Mouse (Mus musculus): Measurements from ENCODE around the gene Slc35a5. TPM values are rescaled to one million over a fixed set of nuclear protein-coding genes. Genes with fewer than 3 reads are reported as not detected.

Slc35a5 gene
- total and polyA plus RNA-seq, 3 experiments, result 3.9 to 5.2 TPM; not detected in 1

DNA sequence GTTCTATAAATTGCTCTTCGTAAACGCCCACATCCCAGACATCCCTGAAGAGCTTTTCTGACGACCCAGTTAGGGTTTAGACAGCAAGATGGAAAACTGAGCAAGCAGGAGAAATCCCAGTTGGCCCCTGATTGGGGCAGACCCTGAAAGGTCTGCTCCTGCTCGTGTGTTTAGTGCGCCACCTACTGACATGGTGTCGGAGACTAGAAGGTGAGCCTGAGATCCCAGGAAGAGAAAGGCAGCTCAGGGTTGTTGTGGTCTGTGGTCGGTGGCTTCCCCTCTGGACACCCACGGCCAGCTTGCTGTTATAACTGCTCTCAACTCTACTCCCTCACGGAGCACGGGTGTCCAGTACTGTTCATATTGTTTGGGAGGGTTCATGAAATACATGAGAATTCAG lies 68.5 kb downstream of the Slc35a5 start:
- Histone ChIP-seq H3K9me3 (replicated peaks; ENCODE audit: insufficient read depth, low read length) (no peaks in the 10 kb centered on the region), H3K36me3 (ENCODE audit: control insufficient read depth in 1 of 2, insufficient read depth in 2 of 2, low read length in 2 of 2) (no peaks in the 10 kb centered on the region), H3K27me3 (ENCODE audit: control insufficient read depth in 1 of 2, insufficient read depth in 2 of 2, low read length in 2 of 2) (no peaks in the 10 kb centered on the region; a peak in 1 of 4 replicates), H3K4me1 (ENCODE audit: control insufficient read depth in 1 of 2, insufficient read depth in 2 of 2, low read length in 2 of 2) (no peaks in the 10 kb centered on the region), H3K27ac (ENCODE audit: control insufficient read depth, low read depth, low read length) (no peak overlapping the region), H3K79me2 (ENCODE audit: control insufficient read depth, insufficient read depth, low read length, poor library complexity) (no peaks in the 10 kb centered on the region), H3K4me3 (ENCODE audit: control insufficient read depth in 1 of 2, insufficient read depth in 1 of 2, low read depth in 2 of 2, low read length in 2 of 2) (peak overlapping the region; percentile 15 to 39), H3K9ac (ENCODE audit: control insufficient read depth, low read depth, low read length, poor library complexity, severe bottlenecking) (no peak overlapping the region)
- TF ChIP-seq ZNF384 (IDR thresholded peaks at IDR 0.05; ENCODE audit: low read depth, low read length) (no peak), CTCF (IDR thresholded peaks at IDR 0.05 in 2 of 3, conservative IDR thresholded peaks at IDR 0.05 in 1 of 3; ENCODE audit: control insufficient read depth in 1 of 3, insufficient read depth in 1 of 3, low read depth in 2 of 3, low read length in 3 of 3, poor library complexity in 1 of 3, severe bottlenecking in 1 of 3) (peak; percentile 79 to 92 (median 91)), JUND (IDR thresholded peaks at IDR 0.05; ENCODE audit: low read depth, low read length) (no peak), ZC3H11A (IDR thresholded peaks at IDR 0.05; ENCODE audit: low read depth, low read length) (peak; percentile 94), MYB (IDR thresholded peaks at IDR 0.05; ENCODE audit: low read depth, low read length) (no peak), ZMIZ1 (IDR thresholded peaks at IDR 0.05; ENCODE audit: low read depth, low read length) (no peak), CHD2 (IDR thresholded peaks at IDR 0.05; ENCODE audit: low read length) (no peak), EP300 (IDR thresholded peaks at IDR 0.05; ENCODE audit: low read depth in 1 of 2, low read length in 2 of 2) (no peak), POLR2A (IDR thresholded peaks at IDR 0.05; ENCODE audit: control insufficient read depth in 1 of 2, insufficient read depth in 1 of 2, low read depth in 1 of 2, low read length in 2 of 2, poor library complexity in 1 of 2) (no peak), POLR2AphosphoS5 (IDR thresholded peaks at IDR 0.05; ENCODE audit: borderline replicate concordance, low read depth, low read length) (no peak), UBTF (IDR thresholded peaks at IDR 0.05; ENCODE audit: borderline replicate concordance, insufficient read depth, low read depth, low read length) (no peak), MYC (IDR thresholded peaks at IDR 0.05; ENCODE audit: low read depth, low read length) (no peak), RAD21 (IDR thresholded peaks at IDR 0.05; ENCODE audit: low read depth, low read length) (peak; percentile 94), SMC3 (IDR thresholded peaks at IDR 0.05; ENCODE audit: low read depth, low read length) (peak; percentile 96)
- peak; percentile 75 for DNase-seq (ENCODE audit: low read depth, low spot score)

Other genes with a start within 250 kb of the Slc35a5 start
- 0.39 and 0.46 TPM in 2 replicates for gene Cd200r3, start 215.0 kb downstream of the Slc35a5 start, total RNA-seq (2012; rRNA removed)
- under 1 TPM in 1 of 2 experiments, not detected in 1; 0.46 TPM for gene Cd200r3, start 215.0 kb downstream of the Slc35a5 start, polyA plus RNA-seq (2012; ENCODE audit: insufficient read depth in 1 of 2, insufficient read length in 2 of 2, low read depth in 1 of 2, low replicate concordance in 2 of 2, missing spikeins in 1 of 2)
- not detected in 2 replicates for gene Ccdc80, start 65.3 kb downstream of the Slc35a5 start, total RNA-seq (2012; rRNA removed)
- not detected for gene Ccdc80, start 65.3 kb downstream of the Slc35a5 start, polyA plus RNA-seq (2012; ENCODE audit: insufficient read depth in 1 of 2, insufficient read length in 2 of 2, low read depth in 1 of 2, low replicate concordance in 2 of 2, missing spikeins in 1 of 2)
- gene Atg3, start 79 bp upstream of the Slc35a5 start, total RNA-seq (2012; rRNA removed), result 23.8 and 25.8 TPM in 2 replicates
- gene Atg3, start 79 bp upstream of the Slc35a5 start, polyA plus RNA-seq (2012; ENCODE audit: insufficient read depth in 1 of 2, insufficient read length in 2 of 2, low read depth in 1 of 2, low replicate concordance in 2 of 2, missing spikeins in 1 of 2), result 10 to 100 TPM in 1 of 2 experiments, not detected in 1; 39.8 TPM
- not detected in 2 replicates for gene Btla, start 65.6 kb upstream of the Slc35a5 start, total RNA-seq (2012; rRNA removed)
- not detected for gene Btla, start 65.6 kb upstream of the Slc35a5 start, polyA plus RNA-seq (2012; ENCODE audit: insufficient read depth in 1 of 2, insufficient read length in 2 of 2, low read depth in 1 of 2, low replicate concordance in 2 of 2, missing spikeins in 1 of 2)